Mouse (Mus musculus): ENCODE results near the gene Rffl.

Rffl gene

GRCm38 (mm10) chr11:82883180-82883579 is 12.2 kb upstream of the Rffl start:
- in situ Hi-C loops (cut with MboI; ENCODE audit: unreplicated experiment in 2 of 2): loop anchor here (10.0 to 25.0 kb wide), 4 partner anchors 268 to 1248 kb away; partner anchors contain the start of gene Tmem132e (in 1 of the 2)

- in situ Hi-C loops (cut with MboI; ENCODE audit: unreplicated experiment in 2 of 2): loop anchor here in 1 of 2 experiments (25.0 kb wide), 2 partner anchors 491 to 1241 kb away; partner anchors contain the start of gene Tmem132e
Measured at GRCm38 (mm10) chr11:82877726-82878344, 6.8 kb upstream of the Rffl start.

GRCm38 (mm10) chr11:82875631-82876030 is 4.6 kb upstream of the Rffl start:
- in situ Hi-C loops (cut with MboI; ENCODE audit: unreplicated experiment in 2 of 2): loop anchor here in 1 of 2 experiments (25.0 kb wide), 2 partner anchors 488 to 1238 kb away; partner anchors contain the start of gene Tmem132e

GRCm38 (mm10) chr11:82874924-82875323 is 3.9 kb upstream of the Rffl start:
- in situ Hi-C loops (cut with MboI; ENCODE audit: unreplicated experiment in 2 of 2): loop anchor here in 1 of 2 experiments (25.0 kb wide), 2 partner anchors 488 to 1238 kb away; partner anchors contain the start of gene Tmem132e

- in situ Hi-C loops (cut with MboI; ENCODE audit: unreplicated experiment in 2 of 2): no loop called here
Measured at GRCm38 (mm10) chr11:82870173-82871030, 608 bp downstream of the Rffl start.

- in situ Hi-C loops (cut with MboI; ENCODE audit: unreplicated experiment in 2 of 2): no loop called here
Measured at GRCm38 (mm10) chr11:82869506-82870172, 1.4 kb downstream of the Rffl start.

- in situ Hi-C loops (cut with MboI; ENCODE audit: unreplicated experiment in 2 of 2): no loop called here
Measured at GRCm38 (mm10) chr11:82867956-82868355, 3.1 kb downstream of the Rffl start.

- in situ Hi-C loops (cut with MboI; ENCODE audit: unreplicated experiment in 2 of 2): no loop called here
Measured at GRCm38 (mm10) chr11:82866850-82867564, 4.0 kb downstream of the Rffl start.

GRCm38 (mm10) chr11:82865957-82866356 is 5.1 kb downstream of the Rffl start:
- in situ Hi-C loops (cut with MboI; ENCODE audit: unreplicated experiment in 2 of 2): no loop called here

GRCm38 (mm10) chr11:82863488-82863931 is 7.5 kb downstream of the Rffl start:
- in situ Hi-C loops (cut with MboI; ENCODE audit: unreplicated experiment in 2 of 2): no loop called here

GRCm38 (mm10) chr11:82863059-82863458 is 8.0 kb downstream of the Rffl start:
- in situ Hi-C loops (cut with MboI; ENCODE audit: unreplicated experiment in 2 of 2): no loop called here

- in situ Hi-C loops (cut with MboI; ENCODE audit: unreplicated experiment in 2 of 2): no loop called here
Measured at GRCm38 (mm10) chr11:82862638-82863037, 8.4 kb downstream of the Rffl start.

GRCm38 (mm10) chr11:82861558-82861957 is 9.5 kb downstream of the Rffl start:
- in situ Hi-C loops (cut with MboI; ENCODE audit: unreplicated experiment in 2 of 2): no loop called here

GRCm38 (mm10) chr11:82860759-82861158 is 10.3 kb downstream of the Rffl start:
- in situ Hi-C loops (cut with MboI; ENCODE audit: unreplicated experiment in 2 of 2): no loop called here

GRCm38 (mm10) chr11:82857307-82857848 is 13.6 kb downstream of the Rffl start:
- in situ Hi-C loops (cut with MboI; ENCODE audit: unreplicated experiment in 2 of 2): no loop called here

- in situ Hi-C loops (cut with MboI; ENCODE audit: unreplicated experiment in 2 of 2): no loop called here
Measured at GRCm38 (mm10) chr11:82856032-82856431, 15.0 kb downstream of the Rffl start.

GRCm38 (mm10) chr11:82855327-82855973 is 15.6 kb downstream of the Rffl start:
- in situ Hi-C loops (cut with MboI; ENCODE audit: unreplicated experiment in 2 of 2): no loop called here

- in situ Hi-C loops (cut with MboI; ENCODE audit: unreplicated experiment in 2 of 2): no loop called here
Measured at GRCm38 (mm10) chr11:82854111-82854510, 16.9 kb downstream of the Rffl start.

GRCm38 (mm10) chr11:82852958-82853357 is 18.1 kb downstream of the Rffl start:
- in situ Hi-C loops (cut with MboI; ENCODE audit: unreplicated experiment in 2 of 2): no loop called here

Measured in v-Abl transformed pro-B cells (cell line).